Mouse (Mus musculus): ENCODE measurements around the gene Olfr1512. TPM values are rescaled to one million over a fixed set of nuclear protein-coding genes. Genes with fewer than 3 reads are reported as not detected.

The Olfr1512 gene
- polyA plus RNA-seq (2012; ENCODE audit: low replicate concordance): not detected in 2 replicates

GRCm38 (mm10) chr14:52379068-52379467 is at the start of gene Olfr1512:
Gene Olfr1512, minus strand, starts transcription at chr14:52379168.

GRCm38 (mm10) chr14:52414273-52414672 is 35.3 kb upstream of the Olfr1512 start, which contains the start of gene Olfr1510:
Gene Olfr1510, minus strand, starts transcription at chr14:52414373.

GRCm38 (mm10) chr14:52397279-52397678 is 18.3 kb upstream of the Olfr1512 start, which contains the start of gene Olfr1511:
Gene Olfr1511, minus strand, starts transcription at chr14:52397379.

GRCm38 (mm10) chr14:52356308-52356707 is 22.7 kb downstream of the Olfr1512 start, which contains the start of gene Olfr1513:
Gene Olfr1513, minus strand, starts transcription at chr14:52356408.

GRCm38 (mm10) chr14:52327910-52328812 is 50.8 kb downstream of the Olfr1512 start, which contains the start of gene Sall2:
Gene Sall2, minus strand, starts transcription at chr14:52328762.

Other genes with a start within 250 kb of the Olfr1512 start
- 7.6 and 27.2 TPM in 2 replicates for gene Supt16, start 181.8 kb downstream of the Olfr1512 start, polyA plus RNA-seq (2012; ENCODE audit: low replicate concordance)
- 5.9 and 16.9 TPM in 2 replicates for gene Chd8, start 121.4 kb downstream of the Olfr1512 start, polyA plus RNA-seq (2012; ENCODE audit: low replicate concordance)
- 12.4 and 22.4 TPM in 2 replicates for gene Tox4, start 100.0 kb downstream of the Olfr1512 start, polyA plus RNA-seq (2012; ENCODE audit: low replicate concordance)
- 0.17 and 0.73 TPM in 2 replicates for gene Rab2b, start 99.6 kb downstream of the Olfr1512 start, polyA plus RNA-seq (2012; ENCODE audit: low replicate concordance)
- 2.8 and 8.4 TPM in 2 replicates for gene Mettl3, start 74.0 kb downstream of the Olfr1512 start, polyA plus RNA-seq (2012; ENCODE audit: low replicate concordance)
- gene Sall2, start 50.4 kb downstream of the Olfr1512 start, polyA plus RNA-seq (2012; ENCODE audit: low replicate concordance): 0.51 and 0.54 TPM in 2 replicates
- not detected in 2 replicates for gene Olfr1513, start 22.8 kb downstream of the Olfr1512 start, polyA plus RNA-seq (2012; ENCODE audit: low replicate concordance)
- gene Olfr1511, start 18.2 kb upstream of the Olfr1512 start, polyA plus RNA-seq (2012; ENCODE audit: low replicate concordance): not detected in 2 replicates
- not detected in 2 replicates for gene Olfr1510, start 35.2 kb upstream of the Olfr1512 start, polyA plus RNA-seq (2012; ENCODE audit: low replicate concordance)
- not detected in 2 replicates for gene Olfr1509, start 63.8 kb upstream of the Olfr1512 start, polyA plus RNA-seq (2012; ENCODE audit: low replicate concordance)
- gene Olfr1508, start 88.3 kb upstream of the Olfr1512 start, polyA plus RNA-seq (2012; ENCODE audit: low replicate concordance): not detected in 2 replicates
- gene Olfr1507, start 116.6 kb upstream of the Olfr1512 start, polyA plus RNA-seq (2012; ENCODE audit: low replicate concordance): not detected in 2 replicates